Mouse (Mus musculus) spleen, adult 2 months (tissue): ENCODE data around the gene H2-Ab1. TPM values are rescaled to one million over a fixed set of nuclear protein-coding genes. Genes with fewer than 3 reads are reported as not detected.

Experiments used
- DNase-seq, 2 experiments: peaks; one replicate each; pipeline versions ENCODE4 v3.0.0 to v3.0.0-alpha.2; 2012 to 2021; ENCODE audit warnings: low spot score in 2 of 2, low read depth in 1 of 2
- H3K27ac ChIP-seq: fragments of 200-500 bp; 2 replicates; pipeline ENCODE4 v1.5.1; 2012; ENCODE audit warnings: low read length, inconsistent platforms; ENCODE audit not compliant: insufficient read depth
- H3K27me3 ChIP-seq: fragments of 200-500 bp; 2 replicates; pipeline ENCODE4 v1.6.1; 2012; ENCODE audit warnings: mild to moderate bottlenecking, moderate library complexity, low read length, inconsistent platforms; ENCODE audit not compliant: control insufficient read depth, insufficient read depth
- H3K36me3 ChIP-seq: fragments of 200-500 bp; 2 replicates; pipeline ENCODE4 v1.6.1; 2012; ENCODE audit warnings: mild to moderate bottlenecking, low read length, inconsistent platforms; ENCODE audit not compliant: control insufficient read depth, insufficient read depth
- H3K4me1 ChIP-seq: fragments of 200-500 bp; 2 replicates; pipeline ENCODE4 v1.6.1; 2011; ENCODE audit warnings: inconsistent platforms; ENCODE audit not compliant: control insufficient read depth, insufficient read depth, insufficient read length
- H3K4me3 ChIP-seq: fragments of 200-500 bp; 2 replicates; pipeline ENCODE4 v1.5.1; 2011; ENCODE audit warnings: mild to moderate bottlenecking, inconsistent platforms; ENCODE audit not compliant: insufficient read depth, insufficient read length; ENCODE audit errors: extremely low read depth
- CTCF ChIP-seq: fragments of 200-500 bp; IDR thresholded peaks from 2 replicates; pipeline ENCODE4 v1.5.1; 2011; ENCODE audit warnings: mild to moderate bottlenecking, inconsistent platforms; ENCODE audit not compliant: insufficient read depth, insufficient read length, insufficient replicate concordance; ENCODE audit errors: extremely low read depth
- POLR2A ChIP-seq: fragments of 200-500 bp; IDR thresholded peaks from 2 replicates; pipeline ENCODE4 v1.6.1; 2011; ENCODE audit warnings: low read depth, low read length, inconsistent platforms
- WGBS: fragments of 180-500 bp; shearing (Covaris S2); methylation state at CpG from one replicate; pipeline ENCODE4 v1.1.7; 2018; 5-methylcytosine and 5-hydroxymethylcytosine counted together
- polyA plus RNA-seq: library from polyadenylated mRNA; depleted of rRNA; stranded (reverse); fragments of >200 nt; gene quantifications from 2 replicates; pipeline ENCODE4 v1.2.3, GENCODE M21; 2012

H2-Ab1 gene
- polyA plus RNA-seq, 1 experiment, result 5,504 TPM

GRCm38 (mm10) chr17:34304751-34305150 is 47.3 kb downstream of the H2-Ab1 start:
- peak; percentile 83 to 98 for DNase-seq
- H3K36me3 ChIP-seq, result peaks cover 22% of the 10 kb centered on the region
- peaks cover 13% of the 10 kb centered on the region; the same call in 1 of the 2 replicates for H3K4me1 ChIP-seq
- WGBS, result 15% methylated on average over 4 of the region's 4 CpGs
- H3K4me3 ChIP-seq, result peak overlapping the region; percentile 38; the same call in 1 of the 2 replicates
- no peaks in the 10 kb centered on the region for H3K27me3 ChIP-seq
- TF ChIP-seq POLR2A (peak; percentile 72), CTCF (no peak)
- H3K27ac ChIP-seq, result peak overlapping the region; percentile 100

- Histone ChIP-seq H3K36me3 (peaks cover 26% of the 10 kb centered on the region), H3K4me1 (peaks cover 11% of the 10 kb centered on the region; the same call in 1 of the 2 replicates), H3K4me3 (peak within 1 kb of the TSS; percentile 88), H3K27me3 (no peaks in the 10 kb centered on the region), H3K27ac (peak within 1 kb of the TSS; percentile 100)
- DNase-seq, result peak; percentile 92 to 98
- TF ChIP-seq POLR2A, result peak; percentile 96
- TF ChIP-seq CTCF, result no peak
Measured at GRCm38 (mm10) chr17:34305380-34306030, 48.0 kb downstream of the H2-Ab1 start, which contains the start of gene H2-Eb1. Gene H2-Eb1, plus strand, starts transcription at chr17:34305867.

DNA sequence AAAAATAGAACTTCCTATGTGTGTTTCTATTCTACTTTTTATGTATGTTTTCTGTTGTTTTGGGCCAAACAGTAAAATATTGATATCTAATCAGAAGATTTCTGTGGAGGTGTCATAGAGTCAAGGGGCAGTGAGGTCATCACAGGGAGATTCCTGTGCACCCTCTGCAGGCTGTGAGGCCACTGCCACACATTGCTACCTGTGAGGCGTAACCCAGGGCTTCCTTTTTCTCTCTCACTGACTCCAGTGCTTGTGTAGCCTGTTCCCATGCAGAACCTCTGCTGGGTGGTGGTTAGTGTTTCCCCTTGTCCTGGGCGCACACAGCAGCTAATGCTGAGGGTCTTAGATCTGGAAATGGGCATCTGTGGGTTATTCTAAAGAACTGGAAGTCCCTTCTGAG is 48.9 kb downstream of the H2-Ab1 start:
- peaks cover 26% of the 10 kb centered on the region for H3K36me3 ChIP-seq
- peak in 1 of 2 experiments; percentile 75 for DNase-seq
- 21% methylated on average over 2 of the region's 2 CpGs for WGBS
- no peaks in the 10 kb centered on the region for H3K27me3 ChIP-seq
- peaks cover 11% of the 10 kb centered on the region; the same call in 1 of the 2 replicates for H3K4me1 ChIP-seq
- peak overlapping the region; percentile 99 for H3K27ac ChIP-seq
- TF ChIP-seq POLR2A, result peak; percentile 66
- TF ChIP-seq CTCF, result no peak
- peak overlapping the region; percentile 68 for H3K4me3 ChIP-seq

DNA sequence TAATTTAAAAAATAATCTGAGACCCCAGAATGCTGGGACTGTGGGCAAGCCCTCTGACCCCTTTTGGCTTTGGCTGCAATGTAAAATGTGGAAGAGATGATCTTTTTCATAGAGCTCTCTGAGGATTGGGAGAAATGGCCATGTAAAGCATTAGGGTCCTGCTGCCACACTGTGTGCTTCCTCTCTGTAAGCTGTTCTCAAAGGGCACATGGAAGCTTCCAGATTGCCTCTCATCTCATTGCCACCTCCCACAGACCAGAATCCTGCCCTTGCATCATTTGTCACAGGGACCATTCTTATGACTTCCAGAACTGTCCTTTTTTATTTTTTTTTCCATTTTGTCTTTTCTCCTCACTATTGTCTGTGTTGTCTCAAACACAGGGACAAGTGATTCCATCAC is 49.7 kb downstream of the H2-Ab1 start:
- TF ChIP-seq CTCF (no peak), POLR2A (no peak)
- H3K27ac ChIP-seq, result peak overlapping the region; percentile 60
- H3K4me3 ChIP-seq, result peak overlapping the region; percentile 68; the same call in 1 of the 2 replicates

GRCm38 (mm10) chr17:34308161-34308560 is 50.7 kb downstream of the H2-Ab1 start:
- H3K4me1 ChIP-seq, result peaks cover 10% of the 10 kb centered on the region; the same call in 1 of the 2 replicates
- 69% methylated on average over 4 of the region's 4 CpGs for WGBS
- H3K27me3 ChIP-seq, result no peaks in the 10 kb centered on the region
- peak overlapping the region; percentile 59 for H3K4me3 ChIP-seq
- DNase-seq, result no peak
- TF ChIP-seq CTCF (no peak), POLR2A (no peak)
- peaks cover 37% of the 10 kb centered on the region for H3K36me3 ChIP-seq
- peak overlapping the region; percentile 62 for H3K27ac ChIP-seq

More for the DNA sequence above, 49.7 kb downstream of the H2-Ab1 start:
- Histone ChIP-seq H3K36me3 (peaks cover 28% of the 10 kb centered on the region), H3K4me1 (peaks cover 9% of the 10 kb centered on the region; the same call in 1 of the 2 replicates), H3K27me3 (no peaks in the 10 kb centered on the region)
- no peak for DNase-seq

DNA sequence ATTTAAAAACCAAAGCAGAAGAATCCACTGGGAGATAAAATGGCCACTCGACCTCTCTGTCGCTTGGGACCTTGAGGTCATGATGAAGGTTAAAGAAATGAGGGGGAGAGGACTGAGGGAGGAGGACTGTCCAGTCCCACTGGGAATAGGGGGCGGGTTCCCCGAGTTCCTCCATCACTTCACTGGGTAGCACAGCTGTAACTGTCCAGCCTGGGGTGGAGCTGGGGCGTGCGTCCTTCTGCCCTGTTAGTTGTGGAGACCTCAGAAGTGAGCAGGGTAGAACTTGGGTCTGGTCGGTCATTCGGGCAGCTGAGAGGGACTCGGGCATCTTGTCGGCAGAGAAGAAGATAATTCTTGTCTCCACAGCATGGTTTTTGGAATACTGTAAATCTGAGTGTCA is 51.7 kb downstream of the H2-Ab1 start:
- H3K4me1 ChIP-seq, result peaks cover 6% of the 10 kb centered on the region; the same call in 1 of the 2 replicates
- 50% methylated on average over 10 of the region's 10 CpGs for WGBS
- peak overlapping the region; percentile 36; the same call in 1 of the 2 replicates for H3K27ac ChIP-seq
- no peak for DNase-seq
- no peak for TF ChIP-seq CTCF
- H3K36me3 ChIP-seq, result peaks cover 46% of the 10 kb centered on the region
- peak overlapping the region; percentile 58 for H3K4me3 ChIP-seq
- H3K27me3 ChIP-seq, result no peaks in the 10 kb centered on the region
